Mouse (Mus musculus) kidney, adult 2 months (tissue): ENCODE measurements around the gene Prr12.

ENCODE experiments used
- CTCF ChIP-seq: fragments of 200-500 bp; conservative IDR thresholded peaks from 2 replicates; pipeline ENCODE4 v1.5.1; 2011; ENCODE audit warnings: low read depth, mild to moderate bottlenecking, control low read depth, low read length, moderate library complexity, mixed read lengths; ENCODE audit not compliant: insufficient read depth, insufficient read length
- POLR2A ChIP-seq: fragments of 200-500 bp; IDR thresholded peaks from one replicate; pipeline ENCODE4 v1.6.1; 2011; ENCODE audit warnings: low read depth, low read length, control low read depth

- no peak for TF ChIP-seq CTCF
- no peak for TF ChIP-seq POLR2A
Measured at GRCm38 (mm10) chr7:45036702-45037101, 16.0 kb downstream of the Prr12 start.
